Mouse (Mus musculus): Measurements from ENCODE around the gene Sap30l. TPM values are rescaled to one million over a fixed set of nuclear protein-coding genes. Genes with fewer than 3 reads are reported as not detected.
"Not testable (repeated sequence)": the region's sequence is repeated elsewhere in the genome, so short reads cannot be mapped to it uniquely, and the experiment has no call there.

Sap30l gene
- polyA plus RNA-seq, 1 experiment from 2014 or later, result 7.5 TPM

DNA sequence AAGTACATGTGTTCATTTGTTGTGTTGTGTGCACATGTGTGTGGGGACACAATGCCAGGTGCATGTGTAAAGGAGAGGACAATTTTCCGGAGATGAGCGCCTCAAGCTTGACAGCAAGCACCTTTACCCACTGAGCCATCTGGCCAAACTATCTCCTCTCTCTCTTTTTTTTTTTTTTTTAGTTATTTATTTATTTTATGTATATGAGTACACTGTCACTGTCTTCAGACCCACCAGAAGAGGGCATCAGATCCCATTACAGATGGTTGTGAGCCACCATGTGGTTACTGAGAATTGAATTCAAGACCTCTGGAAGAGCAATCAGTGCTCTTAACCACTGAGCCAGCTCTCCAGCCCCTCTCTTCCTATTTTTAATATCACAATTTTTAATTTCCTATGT, 21.7 kb downstream of the Sap30l start:
- not testable (repeated sequence) for H3K4me1 ChIP-seq (replicated peaks; ENCODE audit: control insufficient read depth, insufficient read depth, low read length); ATAC-seq (replicated peaks; ENCODE audit: low FRiP score); H3K9me3 ChIP-seq (ENCODE audit: control insufficient read depth, low read length); H3K4me3 ChIP-seq (ENCODE audit: low read depth, low read length); H3K36me3 ChIP-seq (ENCODE audit: control insufficient read depth, insufficient read depth, low read length); H3K9ac ChIP-seq (ENCODE audit: low read depth, low read length); H3K4me2 ChIP-seq; H3K27ac ChIP-seq (ENCODE audit: low read depth, low read length); DNase-seq (ENCODE audit: low spot score)
- 86% methylated on average over 2 of the region's 2 CpGs for WGBS
- peaks cover 27% of the 10 kb centered on the region for H3K27me3 ChIP-seq (replicated peaks; ENCODE audit: control insufficient read depth, insufficient read depth, low read length)

DNA sequence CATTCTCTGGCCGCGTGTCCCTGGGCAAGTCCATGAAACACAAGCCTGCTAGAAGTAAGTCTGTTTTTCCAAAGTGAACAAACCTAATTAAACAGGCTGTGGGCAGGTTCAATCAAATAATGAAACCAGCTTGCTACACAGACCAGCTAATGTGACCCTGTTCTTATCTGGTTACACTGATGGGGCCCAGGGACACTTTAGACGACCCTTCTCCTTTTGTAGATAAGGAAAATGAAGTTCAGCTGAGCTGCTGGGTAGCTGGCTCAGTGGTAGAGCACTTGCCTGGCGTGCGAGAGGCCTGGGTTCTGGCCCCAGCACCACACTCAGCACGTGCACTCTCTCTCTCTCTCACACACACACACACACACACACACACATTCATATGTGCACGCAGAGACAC, 22.3 kb downstream of the Sap30l start:
- Histone ChIP-seq H3K4me2 (no peak overlapping the region), H3K4me3 (ENCODE audit: low read depth, low read length) (no peak overlapping the region), H3K9ac (ENCODE audit: low read depth, low read length) (no peak overlapping the region), H3K36me3 (ENCODE audit: control insufficient read depth, insufficient read depth, low read length) (no peaks in the 10 kb centered on the region), H3K4me1 (replicated peaks; ENCODE audit: control insufficient read depth, insufficient read depth, low read length) (peaks cover 5% of the 10 kb centered on the region), H3K27ac (ENCODE audit: low read depth, low read length) (no peak overlapping the region), H3K9me3 (ENCODE audit: control insufficient read depth, low read length) (no peaks in the 10 kb centered on the region), H3K27me3 (replicated peaks; ENCODE audit: control insufficient read depth, insufficient read depth, low read length) (peaks cover 33% of the 10 kb centered on the region)
- WGBS, result 51% methylated on average over 7 of the region's 7 CpGs
- ATAC-seq (replicated peaks; ENCODE audit: low FRiP score) (no peak), DNase-seq (ENCODE audit: low spot score) (no peak)

DNA sequence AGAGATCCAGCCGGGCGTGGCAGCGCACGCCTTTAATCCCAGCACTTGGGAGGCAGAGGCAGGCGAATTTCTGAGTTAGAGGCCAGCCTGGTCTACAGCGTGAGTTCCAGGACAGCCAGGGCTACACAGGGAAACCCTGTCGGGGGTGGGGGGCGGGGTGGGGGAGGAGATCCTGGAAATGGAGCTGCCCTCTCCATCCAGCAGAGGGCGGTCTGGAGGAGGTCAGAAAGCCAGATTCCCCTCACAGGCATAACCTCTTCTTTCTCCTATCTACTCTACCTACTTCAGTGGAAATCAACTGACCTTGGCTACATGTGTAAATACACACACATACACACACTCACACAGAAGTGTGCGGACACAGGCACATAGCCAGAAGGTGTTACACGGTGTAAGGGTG, 23.8 kb downstream of the Sap30l start:
- H3K36me3 ChIP-seq (ENCODE audit: control insufficient read depth, insufficient read depth, low read length); H3K9ac ChIP-seq (ENCODE audit: low read depth, low read length); DNase-seq (ENCODE audit: low spot score); H3K4me3 ChIP-seq (ENCODE audit: low read depth, low read length); H3K9me3 ChIP-seq (ENCODE audit: control insufficient read depth, low read length); ATAC-seq (replicated peaks; ENCODE audit: low FRiP score); H3K27ac ChIP-seq (ENCODE audit: low read depth, low read length); H3K4me2 ChIP-seq; H3K4me1 ChIP-seq (replicated peaks; ENCODE audit: control insufficient read depth, insufficient read depth, low read length): not testable (repeated sequence)
- peaks cover 48% of the 10 kb centered on the region for H3K27me3 ChIP-seq (replicated peaks; ENCODE audit: control insufficient read depth, insufficient read depth, low read length)
- 58% methylated on average over 11 of the region's 11 CpGs for WGBS

DNA sequence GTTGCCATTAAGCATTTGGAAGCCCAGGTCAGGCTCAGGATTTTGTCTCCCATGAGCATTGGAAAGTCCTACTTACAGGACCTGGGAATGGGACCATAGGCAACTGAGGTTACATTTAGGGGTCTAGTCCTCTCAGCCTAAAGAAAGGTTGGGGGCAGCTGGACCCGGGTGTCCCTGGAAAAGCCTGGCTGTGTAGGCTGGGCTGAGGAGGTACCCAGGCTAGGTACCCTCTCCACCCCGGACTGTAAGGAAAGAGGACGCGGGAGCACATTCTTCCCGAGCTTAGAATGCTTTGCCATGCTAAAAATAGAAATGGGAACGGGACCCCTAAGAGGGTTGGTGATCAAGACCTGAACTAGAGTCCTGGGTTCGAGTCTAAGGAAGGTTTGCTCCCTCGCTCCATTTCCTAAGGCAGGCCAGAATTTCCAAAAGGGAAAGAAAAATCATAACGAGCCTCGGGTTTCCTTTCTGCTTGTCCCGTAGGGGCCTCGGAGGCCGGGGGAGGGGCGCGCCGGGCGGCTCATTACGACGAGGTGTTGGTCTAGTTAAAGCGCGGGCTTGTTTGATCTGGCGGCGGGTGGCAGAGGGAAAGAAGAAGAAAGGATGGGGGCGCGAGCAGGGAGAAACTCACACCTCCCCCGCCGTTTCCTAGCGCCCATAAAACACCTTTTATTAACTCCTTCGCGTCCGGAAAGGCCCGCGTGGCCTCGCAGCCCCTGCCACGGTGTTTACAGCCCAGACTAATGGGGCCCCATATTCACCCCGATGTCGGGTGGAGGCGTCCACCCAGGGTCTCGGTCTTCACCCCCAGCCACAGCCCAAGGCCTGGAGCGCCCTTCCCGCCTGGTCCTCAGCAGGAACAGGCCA, 25.8 kb downstream of the Sap30l start:
- DNase-seq (ENCODE audit: low spot score) (no peak), ATAC-seq (replicated peaks; ENCODE audit: low FRiP score) (no peak)
- peaks cover 5% of the 10 kb centered on the region for H3K4me1 ChIP-seq (replicated peaks; ENCODE audit: control insufficient read depth, insufficient read depth, low read length)
- peak overlapping the region; percentile 30 for H3K4me3 ChIP-seq (ENCODE audit: low read depth, low read length)
- H3K27me3 ChIP-seq (replicated peaks; ENCODE audit: control insufficient read depth, insufficient read depth, low read length), result peaks cover 68% of the 10 kb centered on the region
- H3K36me3 ChIP-seq (ENCODE audit: control insufficient read depth, insufficient read depth, low read length), result no peaks in the 10 kb centered on the region
- no peak overlapping the region for H3K27ac ChIP-seq (ENCODE audit: low read depth, low read length)
- H3K4me2 ChIP-seq, result peak overlapping the region; percentile 58
- WGBS, result 4% methylated on average over 41 of the region's 41 CpGs
- H3K9ac ChIP-seq (ENCODE audit: low read depth, low read length), result no peak overlapping the region
- no peaks in the 10 kb centered on the region for H3K9me3 ChIP-seq (ENCODE audit: control insufficient read depth, low read length)

DNA sequence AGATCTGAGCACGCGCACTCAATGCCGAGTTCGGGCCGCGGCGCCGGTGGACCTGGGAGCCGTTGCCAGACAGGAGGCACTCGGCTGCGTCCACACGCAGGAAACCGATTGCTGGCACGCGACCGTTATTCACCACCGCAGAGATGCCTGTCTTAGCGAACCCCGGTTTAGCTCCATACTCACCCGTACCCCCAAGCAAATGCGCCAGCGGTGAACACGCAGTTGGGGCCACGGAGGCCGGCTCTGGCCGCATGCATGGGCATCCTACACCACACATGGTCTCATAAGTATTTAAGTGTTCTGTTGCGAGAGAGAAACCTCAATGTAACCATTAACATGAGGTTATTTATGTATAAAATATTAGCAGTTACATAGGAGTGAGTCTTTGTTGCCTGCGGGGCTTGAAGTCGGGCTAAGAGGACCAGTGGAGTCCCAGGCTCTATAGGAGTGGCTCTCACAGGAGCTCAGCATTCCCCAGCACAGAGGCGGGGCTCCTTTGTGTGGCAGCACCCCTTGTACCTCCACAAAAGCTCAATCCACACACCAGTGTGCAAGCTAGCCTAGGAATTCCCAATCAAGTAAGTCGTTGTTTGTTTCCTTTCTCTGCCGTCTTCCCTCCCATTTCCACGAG, 26.6 kb downstream of the Sap30l start:
- peaks cover 5% of the 10 kb centered on the region for H3K4me1 ChIP-seq (replicated peaks; ENCODE audit: control insufficient read depth, insufficient read depth, low read length)
- no peak overlapping the region for H3K27ac ChIP-seq (ENCODE audit: low read depth, low read length)
- H3K4me3 ChIP-seq (ENCODE audit: low read depth, low read length), result peak overlapping the region; percentile 30
- H3K27me3 ChIP-seq (replicated peaks; ENCODE audit: control insufficient read depth, insufficient read depth, low read length), result peaks cover 76% of the 10 kb centered on the region
- peak overlapping the region; percentile 58 for H3K4me2 ChIP-seq
- no peaks in the 10 kb centered on the region for H3K9me3 ChIP-seq (ENCODE audit: control insufficient read depth, low read length)
- no peaks in the 10 kb centered on the region for H3K36me3 ChIP-seq (ENCODE audit: control insufficient read depth, insufficient read depth, low read length)
- ATAC-seq (replicated peaks; ENCODE audit: low FRiP score) (no peak), DNase-seq (ENCODE audit: low spot score) (peak; percentile 45)
- no peak overlapping the region for H3K9ac ChIP-seq (ENCODE audit: low read depth, low read length)
- 2% methylated on average over 33 of the region's 33 CpGs for WGBS

DNA sequence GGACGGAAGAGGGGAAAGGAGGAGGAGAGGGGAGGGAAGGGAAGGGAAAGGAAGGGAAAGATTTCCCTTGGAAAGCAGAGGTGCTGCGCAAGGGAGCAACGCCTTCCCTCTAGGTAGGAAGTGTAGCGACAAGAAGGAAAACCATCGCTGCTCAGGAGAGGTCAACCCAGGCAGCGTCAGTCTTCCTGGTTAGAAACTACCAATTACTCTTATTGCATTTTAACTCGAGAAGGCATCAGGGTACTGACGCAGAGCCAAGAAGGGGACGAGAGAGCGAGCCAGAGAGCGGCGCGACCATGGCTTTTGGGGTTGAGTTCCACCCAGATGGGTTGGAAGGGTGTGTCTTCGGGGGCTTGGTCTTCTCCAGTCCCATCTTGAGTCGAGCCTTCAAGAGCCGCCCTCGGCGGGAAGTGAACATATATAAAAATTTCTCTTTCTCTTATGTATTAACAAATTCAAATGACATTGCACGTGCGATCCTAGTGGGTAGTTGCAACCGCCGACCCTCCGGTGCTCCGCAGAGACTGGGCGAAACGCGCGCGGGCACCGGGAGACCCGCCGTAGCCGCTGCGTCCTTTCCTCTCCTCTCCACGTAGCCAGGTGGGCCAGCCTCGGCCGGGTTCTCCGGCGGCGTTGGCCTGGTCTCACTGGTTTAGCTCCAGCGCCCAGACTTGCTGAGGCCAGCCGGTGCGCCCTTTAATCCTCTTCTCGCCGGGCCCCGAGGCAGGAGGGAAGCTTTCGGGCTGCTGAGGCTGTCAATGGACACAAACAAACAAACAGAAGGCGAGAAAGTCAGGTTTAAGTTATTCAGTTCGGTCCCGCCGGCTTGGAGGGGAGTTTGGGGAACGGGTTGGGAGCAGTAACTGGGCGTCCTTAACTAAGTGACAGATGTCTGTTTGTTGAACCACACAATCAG, 27.8 kb downstream of the Sap30l start:
- H3K9me3 ChIP-seq (ENCODE audit: control insufficient read depth, low read length), result no peaks in the 10 kb centered on the region
- H3K9ac ChIP-seq (ENCODE audit: low read depth, low read length), result peak overlapping the region; percentile 31; the same call in 1 of the 2 replicates
- no peak overlapping the region for H3K27ac ChIP-seq (ENCODE audit: low read depth, low read length)
- peaks cover 5% of the 10 kb centered on the region for H3K4me1 ChIP-seq (replicated peaks; ENCODE audit: control insufficient read depth, insufficient read depth, low read length)
- WGBS, result 4% methylated on average over 52 of the region's 53 CpGs
- H3K36me3 ChIP-seq (ENCODE audit: control insufficient read depth, insufficient read depth, low read length), result no peaks in the 10 kb centered on the region
- no peak for ATAC-seq (replicated peaks; ENCODE audit: low FRiP score)
- peak overlapping the region; percentile 34 for H3K4me3 ChIP-seq (ENCODE audit: low read depth, low read length)
- peak overlapping the region; percentile 35 for H3K4me2 ChIP-seq
- H3K27me3 ChIP-seq (replicated peaks; ENCODE audit: control insufficient read depth, insufficient read depth, low read length), result peaks cover 88% of the 10 kb centered on the region
- DNase-seq (ENCODE audit: low spot score), result peak; percentile 46

DNA sequence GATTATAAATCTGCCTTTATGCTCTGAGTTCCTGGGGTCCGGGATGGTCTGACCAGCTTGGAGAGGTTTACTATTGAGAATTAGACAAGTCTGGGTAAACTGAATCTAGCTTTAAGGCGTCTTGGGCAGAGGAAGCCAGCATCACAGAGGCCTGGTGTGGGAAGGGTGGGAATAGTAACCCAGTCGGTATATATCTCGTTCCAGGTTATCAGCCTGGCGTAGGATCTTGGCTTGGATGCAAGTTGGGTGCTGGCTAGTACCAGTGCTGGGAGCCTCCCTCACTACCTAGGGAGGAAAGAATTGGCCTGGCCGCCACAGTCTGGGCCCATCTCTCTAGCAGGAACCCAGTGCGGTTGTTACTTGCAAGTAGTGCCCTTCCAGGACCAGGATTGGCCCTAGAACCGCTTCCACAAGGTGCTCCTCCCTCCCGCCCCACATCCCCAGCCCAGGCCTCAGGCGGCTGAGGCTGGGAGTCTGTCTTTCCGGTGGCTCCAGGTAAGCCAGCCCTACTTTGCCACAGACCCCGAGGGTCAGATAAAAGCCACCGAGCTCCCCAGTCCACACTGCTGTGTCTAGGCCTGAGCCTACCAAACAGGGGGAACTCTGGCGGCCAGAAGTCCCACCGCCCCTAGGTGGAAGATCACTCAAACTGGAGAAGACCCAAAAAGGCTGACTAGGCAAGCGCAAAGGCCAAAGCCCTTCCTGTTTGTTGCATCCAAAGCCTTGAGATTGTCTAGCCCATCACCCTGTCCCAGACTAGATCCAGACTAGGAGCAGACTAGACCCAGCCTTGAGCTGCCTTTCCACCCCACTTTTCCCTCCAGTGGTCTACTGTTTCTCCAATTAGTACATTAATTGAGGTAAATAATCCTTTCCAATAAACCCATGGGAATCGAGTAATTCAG, 28.7 kb downstream of the Sap30l start:
- Histone ChIP-seq H3K9ac (ENCODE audit: low read depth, low read length) (no peak overlapping the region), H3K4me3 (ENCODE audit: low read depth, low read length) (peak overlapping the region; percentile 34), H3K4me1 (replicated peaks; ENCODE audit: control insufficient read depth, insufficient read depth, low read length) (peaks cover 5% of the 10 kb centered on the region), H3K27ac (ENCODE audit: low read depth, low read length) (no peak overlapping the region), H3K4me2 (peak overlapping the region; percentile 35), H3K27me3 (replicated peaks; ENCODE audit: control insufficient read depth, insufficient read depth, low read length) (peaks cover 95% of the 10 kb centered on the region), H3K9me3 (ENCODE audit: control insufficient read depth, low read length) (no peaks in the 10 kb centered on the region), H3K36me3 (ENCODE audit: control insufficient read depth, insufficient read depth, low read length) (no peaks in the 10 kb centered on the region)
- ATAC-seq (replicated peaks; ENCODE audit: low FRiP score) (no peak), DNase-seq (ENCODE audit: low spot score) (no peak)
- WGBS, result 18% methylated on average over 17 of the region's 17 CpGs
